Mouse (Mus musculus) layer of hippocampus, adult 2 months (tissue): ENCODE measurements around the gene Ehbp1l1. TPM values are rescaled to one million over a fixed set of nuclear protein-coding genes. Genes with fewer than 3 reads are reported as not detected.

Source experiments
- DNase-seq, 2 experiments: peaks; one replicate each; pipeline ENCODE4 v3.0.0; 2022; ENCODE audit warnings: low spot score in 2 of 2
- H3K27ac ChIP-seq: fragments of 200-600 bp; 2 replicates; pipeline ENCODE4 v1.8.1; 2022
- H3K4me3 ChIP-seq: fragments of 200-600 bp; 2 replicates; pipeline ENCODE4 v1.8.1; 2022; ENCODE audit warnings: mild to moderate bottlenecking
- CTCF ChIP-seq: fragments of 200-600 bp; conservative IDR thresholded peaks from 2 replicates; pipeline ENCODE4 v1.8.1; 2022; ENCODE audit warnings: antibody characterized with exemption, mild to moderate bottlenecking, moderate library complexity
- total RNA-seq, 2 experiments: library from RNA; stranded (reverse); gene quantifications; 2 replicates each; pipeline ENCODE4 v1.2.3; 2021

The Ehbp1l1 gene
- total RNA-seq, 2 experiments from 2014 or later, result 11.8 to 17.7 TPM

- TF ChIP-seq CTCF, result no peak
- Histone ChIP-seq H3K4me3 (peak overlapping the region; percentile 94), H3K27ac (peak overlapping the region; percentile 96)
- DNase-seq, result no peak
Observed at GRCm38 (mm10) chr19:5728631-5729443, 2.7 kb upstream of the Ehbp1l1 start.

GRCm38 (mm10) chr19:5727701-5728100 is 1.6 kb upstream of the Ehbp1l1 start:
- DNase-seq, result peak; percentile 85 to 93
- peak overlapping the region; percentile 96 for H3K27ac ChIP-seq
- peak overlapping the region; percentile 94 for H3K4me3 ChIP-seq
- peak; percentile 98 for TF ChIP-seq CTCF

- no peak for TF ChIP-seq CTCF
- peak overlapping the region; percentile 96 for H3K27ac ChIP-seq
- peak overlapping the region; percentile 94 for H3K4me3 ChIP-seq
- DNase-seq, result no peak
Observed at GRCm38 (mm10) chr19:5726961-5727578, 953 bp upstream of the Ehbp1l1 start.

GRCm38 (mm10) chr19:5725029-5725707 is 949 bp downstream of the Ehbp1l1 start:
- TF ChIP-seq CTCF, result no peak
- peak overlapping the region; percentile 21 for H3K27ac ChIP-seq
- H3K4me3 ChIP-seq, result peak overlapping the region; percentile 50
- DNase-seq, result no peak

GRCm38 (mm10) chr19:5724549-5724941 is 1.6 kb downstream of the Ehbp1l1 start:
- peak overlapping the region; percentile 50; the same call in 1 of the 2 replicates for H3K4me3 ChIP-seq
- H3K27ac ChIP-seq, result peak overlapping the region; percentile 21
- no peak for DNase-seq
- TF ChIP-seq CTCF, result no peak

GRCm38 (mm10) chr19:5723934-5724548 is 2.1 kb downstream of the Ehbp1l1 start:
- H3K27ac ChIP-seq, result no peak overlapping the region
- TF ChIP-seq CTCF, result no peak
- no peak overlapping the region for H3K4me3 ChIP-seq
- DNase-seq, result no peak

- no peak for TF ChIP-seq CTCF
- no peak for DNase-seq
Observed at GRCm38 (mm10) chr19:5722848-5723425, 3.2 kb downstream of the Ehbp1l1 start.

GRCm38 (mm10) chr19:5721233-5721632 is 4.9 kb downstream of the Ehbp1l1 start:
- Histone ChIP-seq H3K4me3 (no peak overlapping the region), H3K27ac (no peak overlapping the region)
- DNase-seq, result no peak
- no peak for TF ChIP-seq CTCF

More at GRCm38 (mm10) chr19:5722848-5723425, 3.2 kb downstream of the Ehbp1l1 start:
- Histone ChIP-seq H3K27ac (no peak overlapping the region), H3K4me3 (no peak overlapping the region)

GRCm38 (mm10) chr19:5716955-5717354 is 9.2 kb downstream of the Ehbp1l1 start:
- no peak for DNase-seq
- Histone ChIP-seq H3K27ac (peak overlapping the region; percentile 85), H3K4me3 (peak overlapping the region; percentile 55; the same call in 1 of the 2 replicates)
- TF ChIP-seq CTCF, result no peak

GRCm38 (mm10) chr19:5715793-5716688 is 10.1 kb downstream of the Ehbp1l1 start:
- peak overlapping the region; percentile 85 for H3K27ac ChIP-seq

GRCm38 (mm10) chr19:5713730-5714129 is 12.4 kb downstream of the Ehbp1l1 start:
- H3K4me3 ChIP-seq, result peak overlapping the region; percentile 10; the same call in 1 of the 2 replicates
- peak overlapping the region; percentile 57; the same call in 1 of the 2 replicates for H3K27ac ChIP-seq
- no peak for DNase-seq
- no peak for TF ChIP-seq CTCF

More at GRCm38 (mm10) chr19:5715793-5716688, 10.1 kb downstream of the Ehbp1l1 start:
- peak overlapping the region; percentile 55 for H3K4me3 ChIP-seq
- TF ChIP-seq CTCF, result peak; percentile 52
- no peak for DNase-seq

- Histone ChIP-seq H3K4me3 (no peak overlapping the region; the same call in 1 of the 2 replicates), H3K27ac (peak overlapping the region; percentile 57; the same call in 1 of the 2 replicates)
- no peak for DNase-seq
- TF ChIP-seq CTCF, result no peak
Observed at GRCm38 (mm10) chr19:5713255-5713654, 12.9 kb downstream of the Ehbp1l1 start.
